24 mouse cellular contexts compared by ENCODE assay signal in the genomic region with DNA sequence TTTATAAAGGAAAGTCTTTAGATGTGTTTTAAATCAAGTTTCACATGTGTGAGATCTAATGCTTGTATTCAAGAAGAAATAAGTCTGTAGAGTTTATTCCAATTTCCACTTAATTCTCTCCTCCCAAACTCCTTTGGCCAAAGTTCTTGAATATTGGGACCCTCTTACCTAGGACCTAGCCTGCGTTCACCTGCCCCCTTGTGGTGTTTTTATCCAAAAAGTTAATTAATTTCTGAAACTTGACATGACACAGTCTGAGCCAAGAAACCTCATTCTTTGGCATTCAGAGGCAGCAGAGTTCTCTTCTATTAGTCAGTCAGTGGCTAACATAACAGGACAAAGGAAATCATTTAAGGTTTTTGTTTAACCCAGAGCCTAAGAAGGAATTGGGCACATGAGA. TPM values are rescaled to one million over a fixed set of nuclear protein-coding genes. Genes with fewer than 3 reads are reported as not detected.
DNase-seq lines count a peak whose midpoint lies in the region; ATAC-seq and TF ChIP-seq lines count a peak whose summit lies in the region.
"Had no signal": no experiment of that assay in that cellular context is flagged by ENCODE, and none has a peak within 500 bp of the region (broad histone marks: within the 10 kb centered on the region; RNA-seq: fewer than 3 reads in every experiment).

No protein-coding gene starts in this region.

- POLR2A ChIA-PET in Patski (lab: Charles Lee): no interaction called here

- H3K4me3 ChIP-seq in layer of hippocampus, adult 2 months: no peak overlapping the region
- H3K4me3 ChIP-seq in midbrain, embryonic 11.5 days (ENCODE audit: low read depth, low read length): no peak overlapping the region
- no peak overlapping the region for H3K4me3 ChIP-seq in midbrain, embryonic 14.5 days (replicated peaks; ENCODE audit: low read depth, low read length)
- H3K4me3 ChIP-seq: embryonic facial prominence, embryonic 10.5 days; forebrain, embryonic 10.5 days; gastrocnemius, adult 2 months; heart, embryonic 12.5 days; hindbrain, embryonic 10.5 days had no signal

- TF ChIP-seq CTCF in layer of hippocampus, adult 2 months (conservative IDR thresholded peaks at IDR 0.05): 0 out of 2 replicates have a peak, but pooled peaks have one; percentile 15
- peak; percentile 19 for TF ChIP-seq CTCF in Patski (IDR thresholded peaks at IDR 0.05)

- CTCF ChIA-PET in Patski (lab: Charles Lee): no interaction called here

- no peaks in the 10 kb centered on the region for H3K36me3 ChIP-seq in midbrain, embryonic 11.5 days (ENCODE audit: control insufficient read depth, insufficient read depth, low read length)
- no peaks in the 10 kb centered on the region for H3K36me3 ChIP-seq in midbrain, embryonic 14.5 days (ENCODE audit: control insufficient read depth, insufficient read depth, low read length)
- H3K36me3 ChIP-seq: embryonic facial prominence, embryonic 10.5 days; forebrain, embryonic 10.5 days; G1E; heart, embryonic 12.5 days; hindbrain, embryonic 10.5 days had no signal

- in situ Hi-C loops in Patski (cut with MboI; ENCODE audit: low pct_unique_long_range_greater_than_20kb): no loop called here

- no peak overlapping the region for H3K4me2 ChIP-seq in midbrain, embryonic 11.5 days
- H3K4me2 ChIP-seq in midbrain, embryonic 14.5 days (ENCODE audit: low read length): no peak overlapping the region
- H3K4me2 ChIP-seq: heart, embryonic 12.5 days; hindbrain, embryonic 14.5 days had no signal

- H3K27ac ChIP-seq in layer of hippocampus, adult 2 months: no peak overlapping the region
- no peak overlapping the region for H3K27ac ChIP-seq in midbrain, embryonic 11.5 days (ENCODE audit: low read depth, low read length)
- H3K27ac ChIP-seq in midbrain, embryonic 14.5 days (replicated peaks; ENCODE audit: low read depth, low read length): no peak overlapping the region
- H3K27ac ChIP-seq: embryonic facial prominence, embryonic 10.5 days; forebrain, embryonic 10.5 days; gastrocnemius, adult 2 months; hindbrain, embryonic 10.5 days; hindbrain, embryonic 14.5 days had no signal

- no peaks in the 10 kb centered on the region for H3K9me3 ChIP-seq in midbrain, embryonic 11.5 days (ENCODE audit: control insufficient read depth, low read length)
- no peaks in the 10 kb centered on the region for H3K9me3 ChIP-seq in midbrain, embryonic 14.5 days (ENCODE audit: control insufficient read depth, low read length)
- H3K9me3 ChIP-seq: embryonic facial prominence, embryonic 10.5 days; forebrain, embryonic 10.5 days; G1E; heart, embryonic 12.5 days; hindbrain, embryonic 10.5 days had no signal

- no peak for DNase-seq in layer of hippocampus, adult 2 months (ENCODE audit: low spot score in 2 of 2)
- no peak for DNase-seq in layer of hippocampus, postnatal 10 days (ENCODE audit: low spot score in 2 of 2)
- peak; percentile 81 for DNase-seq in midbrain, embryonic 11.5 days (ENCODE audit: low spot score, missing footprints)
- DNase-seq in midbrain, embryonic 14.5 days: no peak
- no peak for DNase-seq in Patski (ENCODE audit: low read depth, low spot score)
- DNase-seq in embryo, embryonic 10.5 days (ENCODE audit: low spot score): no peak
- DNase-seq: adrenal gland, adult 8-10 months; adrenal gland, postnatal 36 days; cerebellum, adult 11-12 months; cerebellum, adult 9-10 months; cerebellum, postnatal 25 days; gastrocnemius, adult 2 months; gastrocnemius, postnatal 25 days had no signal

- H3K27me3 ChIP-seq in midbrain, embryonic 11.5 days (ENCODE audit: control insufficient read depth, insufficient read depth, low read length): no peaks in the 10 kb centered on the region
- no peaks in the 10 kb centered on the region for H3K27me3 ChIP-seq in midbrain, embryonic 14.5 days (ENCODE audit: control insufficient read depth, insufficient read depth, low read length)
- H3K27me3 ChIP-seq in Patski: peaks cover 16% of the 10 kb centered on the region
- H3K27me3 ChIP-seq: heart, embryonic 12.5 days had no signal

- H3K4me1 ChIP-seq in midbrain, embryonic 11.5 days (ENCODE audit: control insufficient read depth, insufficient read depth, low read length): no peaks in the 10 kb centered on the region
- no peaks in the 10 kb centered on the region for H3K4me1 ChIP-seq in midbrain, embryonic 14.5 days (ENCODE audit: control insufficient read depth, insufficient read depth, low read length)
- H3K4me1 ChIP-seq: embryonic facial prominence, embryonic 10.5 days; forebrain, embryonic 10.5 days; heart, embryonic 12.5 days; hindbrain, embryonic 10.5 days had no signal

- WGBS in midbrain, embryonic 11.5 days: 53% methylated on average over 1 of the region's 1 CpGs
- WGBS in midbrain, embryonic 14.5 days: 57% methylated on average over 1 of the region's 1 CpGs

- ATAC-seq in midbrain, embryonic 11.5 days (ENCODE audit: low FRiP score): no peak
- ATAC-seq in midbrain, embryonic 14.5 days (ENCODE audit: low FRiP score, low TSS enrichment): no peak
- ATAC-seq in Patski: no peak
- ATAC-seq in inflammation-experienced regulatory T-cells, adult 6 months: no peak
- ATAC-seq: forebrain, embryonic 14.5 days had no signal

- H3K9ac ChIP-seq in midbrain, embryonic 11.5 days (ENCODE audit: low read length): no peak overlapping the region
- no peak overlapping the region for H3K9ac ChIP-seq in midbrain, embryonic 14.5 days (replicated peaks; ENCODE audit: low read length)
- H3K9ac ChIP-seq: heart, embryonic 12.5 days; hindbrain, embryonic 14.5 days had no signal

RNA-seq across cellular contexts. Expression of a gene that starts 32.2 kb away (rescaled TPM):
- not detected for total RNA-seq in layer of hippocampus, adult 2 months (2021)
- not detected for total RNA-seq in layer of hippocampus, postnatal 10 days (2021)
- polyA plus RNA-seq in midbrain, embryonic 11.5 days (2014; fragmentation: Nextera tagmentation; extraction: Ambion mirVana): 6.8 and 10.5 TPM in 2 replicates
- 2.4 and 3.1 TPM in 2 replicates for polyA plus RNA-seq in midbrain, embryonic 14.5 days (2014; fragmentation: Nextera tagmentation; extraction: Ambion mirVana)
- 0.80 TPM for polyA plus RNA-seq in Patski (2021)
- not detected for polyA plus RNA-seq in inflammation-experienced regulatory T-cells, adult 6 months (2017; shearing (Covaris generic))
- total RNA-seq: adrenal gland, adult 8-10 months; adrenal gland, postnatal 36 days; gastrocnemius, adult 2 months; gastrocnemius, postnatal 25 days; granulocyte monocyte progenitor cell, adult 5-6 weeks; heart, postnatal 25 days had no signal

RNA-seq across cellular contexts. Expression of a gene that starts 49.4 kb away (rescaled TPM):
- total RNA-seq in layer of hippocampus, adult 2 months (2021): under 1 TPM; 0.22 to 0.23 TPM
- total RNA-seq in layer of hippocampus, postnatal 10 days (2021): under 1 TPM; 0.73 to 0.98 TPM
- 2.6 and 2.9 TPM in 2 replicates for polyA plus RNA-seq in midbrain, embryonic 11.5 days (2014; fragmentation: Nextera tagmentation; extraction: Ambion mirVana)
- polyA plus RNA-seq in midbrain, embryonic 14.5 days (2014; fragmentation: Nextera tagmentation; extraction: Ambion mirVana): 1.4 and 1.6 TPM in 2 replicates
- 0.05 TPM for polyA plus RNA-seq in Patski (2021)
- polyA plus RNA-seq in inflammation-experienced regulatory T-cells, adult 6 months (2017; shearing (Covaris generic)): not detected
- total RNA-seq: adrenal gland, adult 8-10 months; adrenal gland, postnatal 36 days; gastrocnemius, adult 2 months; gastrocnemius, postnatal 25 days; granulocyte monocyte progenitor cell, adult 5-6 weeks; heart, adult 8-10 months had no signal
